Mouse (Mus musculus) kidney, adult 2 months (tissue): ENCODE results near the gene Pfn1.

Experiments used
- CTCF ChIP-seq: fragments of 200-500 bp; conservative IDR thresholded peaks from 2 replicates; pipeline ENCODE4 v1.5.1; 2011; ENCODE audit warnings: low read depth, mild to moderate bottlenecking, control low read depth, low read length, moderate library complexity, mixed read lengths; ENCODE audit not compliant: insufficient read depth, insufficient read length
- POLR2A ChIP-seq: fragments of 200-500 bp; IDR thresholded peaks from one replicate; pipeline ENCODE4 v1.6.1; 2011; ENCODE audit warnings: low read depth, low read length, control low read depth

- no peak for TF ChIP-seq CTCF
- no peak for TF ChIP-seq POLR2A
Observed at GRCm38 (mm10) chr11:70638714-70639278, 15.6 kb downstream of the Pfn1 start, which contains the start of gene Gp1ba.
